Mouse (Mus musculus) heart, adult 2 months (tissue): ENCODE data around the gene Lyz1.

Experiments
- CTCF ChIP-seq: fragments of 200-600 bp; IDR thresholded peaks from 2 replicates; pipeline ENCODE4 v1.8.1; 2022; ENCODE audit warnings: antibody characterized with exemption, mild to moderate bottlenecking, moderate library complexity
- POLR2A ChIP-seq: fragments of 200-500 bp; IDR thresholded peaks from 2 replicates; pipeline ENCODE4 v1.6.1; 2011; ENCODE audit warnings: mild to moderate bottlenecking, low read depth, low read length, control low read depth; ENCODE audit not compliant: insufficient read depth

- TF ChIP-seq CTCF (no peak), POLR2A (no peak)
Measured at GRCm38 (mm10) chr10:117283871-117284577, 8.6 kb downstream of the Lyz1 start.
